Mouse (Mus musculus): ENCODE data around the gene Tmem252. TPM values are rescaled to one million over a fixed set of nuclear protein-coding genes. Genes with fewer than 3 reads are reported as not detected.

Tmem252 gene
- total RNA-seq, 2 experiments from 2014 or later = 0.35 to 1.0 TPM

- no peak for DNase-seq
These were observed 56.9 kb downstream of the Tmem252 start for GRCm38 (mm10) chr19:24730661-24731060.

Other genes starting within 250 kb of the Tmem252 start
- gene Fam122a, start 196.7 kb upstream of the Tmem252 start, total RNA-seq (2021) = 10 to 100 TPM; 28.1 to 35.2 TPM
- gene Pip5k1b, start 118.1 kb upstream of the Tmem252 start, total RNA-seq (2021) = 10 to 100 TPM; 68.7 to 78.5 TPM
- gene Pgm5, start 187.8 kb downstream of the Tmem252 start, total RNA-seq (2021) = 1 to 10 TPM; 3.7 to 5.2 TPM
- 100 to 1,000 TPM; 203 to 206 TPM for gene Gm10053, start 201.7 kb downstream of the Tmem252 start, total RNA-seq (2021)
- not detected for gene Foxd4, start 227.2 kb downstream of the Tmem252 start, total RNA-seq (2021)

All from layer of hippocampus, postnatal 36 days (tissue).